Mouse (Mus musculus) cerebellum, postnatal 36 days (tissue): ENCODE results near the gene Tmem210.
"Not testable (repeated sequence)": the region's sequence is repeated elsewhere in the genome, so short reads cannot be mapped to it uniquely, and the experiment has no call there.

Source experiments
- DNase-seq, 2 experiments: peaks; one replicate each; pipeline ENCODE4 v3.0.0; 2021 to 2022; ENCODE audit warnings: mixed read lengths in 2 of 2

Tmem210 gene

DNA sequence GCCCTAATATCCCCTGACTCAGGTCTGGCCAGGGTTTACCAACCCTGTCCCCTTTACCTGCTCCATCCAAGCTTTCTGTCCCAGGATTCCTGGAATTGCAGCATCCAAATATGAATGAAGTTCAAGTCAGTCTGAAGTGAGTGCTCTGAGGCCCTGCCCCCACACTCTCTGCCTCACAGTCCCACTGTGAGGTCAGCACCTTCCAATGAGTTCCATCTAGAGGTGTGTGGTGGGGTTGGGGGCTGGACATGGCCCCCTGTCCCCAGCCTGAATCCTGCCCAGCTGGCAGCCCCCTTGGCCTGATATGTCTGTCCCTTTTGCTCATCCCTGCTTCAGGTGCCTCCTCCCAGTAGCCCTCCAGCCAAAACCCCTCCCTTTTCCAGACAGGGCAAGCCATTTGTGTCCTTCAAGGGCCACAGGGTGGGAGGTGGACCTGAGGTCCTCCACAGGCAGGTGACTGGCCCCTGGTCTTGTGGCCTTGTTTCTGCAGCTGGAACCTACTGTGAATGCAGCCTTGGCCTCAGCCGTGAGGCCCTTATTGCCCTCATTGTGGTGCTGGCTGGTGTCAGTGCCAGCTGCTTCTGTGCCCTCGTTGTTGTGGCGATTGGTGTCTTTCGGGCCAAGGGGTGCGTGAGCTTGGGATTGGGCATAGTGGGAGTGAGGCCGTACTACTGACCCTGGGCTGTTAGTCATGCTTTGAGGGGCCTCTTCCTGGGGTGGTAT is at the start of gene Tmem210:
Tmem210 (plus strand) TSS at position 219 of the 723 bp plus-strand sequence.
- no peak for DNase-seq

GRCm38 (mm10) chr2:25239766-25240165 is 48.2 kb upstream of the Tmem210 start:
- no peak for DNase-seq

- DNase-seq = peak in 1 of 2 experiments; percentile 19
These were observed 47.6 kb upstream of the Tmem210 start for GRCm38 (mm10) chr2:25240310-25240709.

GRCm38 (mm10) chr2:25240723-25241437 is 47.1 kb upstream of the Tmem210 start:
- peak; percentile 72 to 74 for DNase-seq

GRCm38 (mm10) chr2:25241438-25241775 is 46.5 kb upstream of the Tmem210 start:
- no peak for DNase-seq

GRCm38 (mm10) chr2:25242101-25242506 is 45.8 kb upstream of the Tmem210 start, which contains the start of the genes Rnf208 and Cysrt1:
TSS of gene Rnf208 (plus strand) at chr2:25242255.
TSS of gene Cysrt1 (minus strand) at chr2:25242452.
- DNase-seq = peak; percentile 60 to 61

DNA sequence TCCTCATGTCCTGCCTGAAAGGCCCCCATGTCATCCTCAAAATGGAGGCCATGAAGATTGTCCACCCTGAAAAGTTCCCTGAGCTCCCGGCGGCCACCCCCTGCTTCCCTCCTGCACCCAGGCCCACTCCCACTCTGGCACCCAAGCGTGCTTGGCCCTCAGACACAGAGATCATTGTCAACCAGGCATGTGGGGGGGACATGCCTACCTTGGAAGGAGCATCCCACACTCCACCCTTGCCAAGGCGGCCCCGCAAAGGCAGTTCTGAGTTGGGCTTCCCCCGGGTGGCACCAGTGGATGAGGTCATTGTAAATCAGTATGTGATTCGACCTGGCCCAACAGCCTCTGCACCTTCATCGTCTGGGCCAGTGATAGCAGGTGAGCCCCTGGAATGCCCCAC is 44.6 kb upstream of the Tmem210 start:
- DNase-seq = no peak

GRCm38 (mm10) chr2:25244144-25244543 is 43.8 kb upstream of the Tmem210 start:
- DNase-seq = no peak

DNA sequence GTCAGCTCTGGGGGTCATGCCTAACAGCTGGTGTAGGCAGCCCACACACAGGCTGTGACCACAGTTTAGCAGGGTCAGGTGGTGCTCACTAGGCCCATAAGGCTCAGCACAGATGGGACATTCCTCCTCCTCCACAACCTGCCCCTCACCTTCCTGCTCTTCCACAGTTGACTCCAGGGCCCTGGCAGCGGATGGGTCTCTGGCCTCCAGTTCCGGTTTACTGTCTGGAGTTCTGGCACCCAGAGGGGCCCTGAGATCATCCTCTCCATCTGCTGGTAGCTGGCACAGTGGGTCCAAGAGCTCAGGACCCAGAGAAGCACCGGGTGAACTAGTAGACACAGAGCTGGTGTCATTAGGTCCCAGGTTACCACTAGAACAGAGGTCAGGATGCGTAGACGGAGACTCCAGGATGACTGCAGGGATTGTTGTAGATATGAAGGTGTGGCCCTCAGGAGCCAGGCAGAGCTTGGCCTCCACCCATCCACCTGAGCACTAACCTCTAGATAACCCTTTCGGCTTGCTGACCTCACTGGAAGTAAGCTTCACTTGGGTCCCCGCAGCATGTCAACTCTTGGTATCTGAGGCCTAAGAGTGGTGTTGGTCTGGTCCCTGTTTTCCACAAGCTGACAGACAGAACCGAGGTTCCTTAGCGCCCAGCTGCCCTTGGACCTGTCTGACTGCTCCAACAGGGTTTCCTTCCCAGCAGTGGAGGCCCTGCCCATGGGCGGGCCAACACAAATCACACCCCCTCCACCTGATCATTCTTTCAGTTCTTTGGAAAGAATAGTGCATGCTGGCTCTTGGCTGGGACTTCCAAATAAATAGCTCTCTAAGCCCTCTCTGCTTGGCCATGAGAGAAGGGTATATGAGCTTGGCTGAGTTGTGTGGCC is 41.5 kb upstream of the Tmem210 start, which contains the start of gene AL732309.1:
AL732309.1 (minus strand) TSS at position 681 of the 890 bp plus-strand sequence.
- DNase-seq = peak in 1 of 2 experiments; percentile 60

DNA sequence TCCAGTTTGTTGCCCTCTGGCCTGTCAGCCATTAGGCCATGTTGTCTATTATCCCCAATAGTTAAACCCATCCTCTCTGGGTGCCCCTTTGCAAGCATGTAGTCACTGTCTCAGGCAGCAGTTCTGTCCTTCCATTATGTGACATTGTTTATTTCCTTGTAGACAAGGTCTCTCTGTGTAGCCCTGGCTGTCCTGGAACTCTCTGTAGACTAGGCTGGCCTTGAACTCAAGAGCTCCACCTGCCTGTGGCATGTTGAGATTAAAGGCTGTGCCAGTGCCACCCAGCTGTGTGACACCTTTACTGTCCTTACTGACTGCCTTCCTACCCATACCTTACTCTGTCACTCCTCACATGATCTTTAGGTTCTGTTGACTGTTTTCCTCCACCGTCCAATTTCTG is 35.6 kb upstream of the Tmem210 start:
- DNase-seq = no peak

- DNase-seq = peak; percentile 89
These were observed 32.6 kb upstream of the Tmem210 start, which contains the start of gene Tmem203 for GRCm38 (mm10) chr2:25255284-25255779. TSS of gene Tmem203 (plus strand) at chr2:25255439.

GRCm38 (mm10) chr2:25256443-25257109 is 31.4 kb upstream of the Tmem210 start:
- DNase-seq = peak; percentile 49 to 55

- DNase-seq = not testable (repeated sequence)
These were observed 30.7 kb upstream of the Tmem210 start for GRCm38 (mm10) chr2:25257250-25257649.

GRCm38 (mm10) chr2:25258887-25259286 is 29.1 kb upstream of the Tmem210 start:
- no peak for DNase-seq

DNA sequence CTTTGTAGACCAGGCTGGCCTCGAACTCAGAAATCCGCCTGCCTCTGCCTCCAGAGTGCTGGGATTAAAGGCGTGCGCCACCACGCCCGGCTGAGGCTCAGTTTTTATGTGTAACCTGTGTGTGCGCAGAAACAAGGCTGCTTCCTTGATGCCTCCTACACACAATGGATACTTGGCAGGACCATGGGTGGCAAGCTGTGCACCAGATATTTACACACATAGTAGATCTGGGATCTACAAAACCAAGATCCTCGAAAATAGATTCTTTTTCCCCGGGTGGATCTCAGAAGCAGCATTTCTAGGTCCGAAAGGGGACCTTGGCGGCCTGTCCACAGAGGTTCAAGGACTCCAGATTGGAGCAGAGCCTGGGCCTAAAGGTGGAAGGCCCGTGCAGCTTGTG is 26.1 kb upstream of the Tmem210 start:
- DNase-seq = no peak

- DNase-seq = peak; percentile 97 to 98
These were observed 25.6 kb upstream of the Tmem210 start, which contains the start of gene Tprn for GRCm38 (mm10) chr2:25262291-25262767. TSS of gene Tprn (plus strand) at chr2:25262618.

DNA sequence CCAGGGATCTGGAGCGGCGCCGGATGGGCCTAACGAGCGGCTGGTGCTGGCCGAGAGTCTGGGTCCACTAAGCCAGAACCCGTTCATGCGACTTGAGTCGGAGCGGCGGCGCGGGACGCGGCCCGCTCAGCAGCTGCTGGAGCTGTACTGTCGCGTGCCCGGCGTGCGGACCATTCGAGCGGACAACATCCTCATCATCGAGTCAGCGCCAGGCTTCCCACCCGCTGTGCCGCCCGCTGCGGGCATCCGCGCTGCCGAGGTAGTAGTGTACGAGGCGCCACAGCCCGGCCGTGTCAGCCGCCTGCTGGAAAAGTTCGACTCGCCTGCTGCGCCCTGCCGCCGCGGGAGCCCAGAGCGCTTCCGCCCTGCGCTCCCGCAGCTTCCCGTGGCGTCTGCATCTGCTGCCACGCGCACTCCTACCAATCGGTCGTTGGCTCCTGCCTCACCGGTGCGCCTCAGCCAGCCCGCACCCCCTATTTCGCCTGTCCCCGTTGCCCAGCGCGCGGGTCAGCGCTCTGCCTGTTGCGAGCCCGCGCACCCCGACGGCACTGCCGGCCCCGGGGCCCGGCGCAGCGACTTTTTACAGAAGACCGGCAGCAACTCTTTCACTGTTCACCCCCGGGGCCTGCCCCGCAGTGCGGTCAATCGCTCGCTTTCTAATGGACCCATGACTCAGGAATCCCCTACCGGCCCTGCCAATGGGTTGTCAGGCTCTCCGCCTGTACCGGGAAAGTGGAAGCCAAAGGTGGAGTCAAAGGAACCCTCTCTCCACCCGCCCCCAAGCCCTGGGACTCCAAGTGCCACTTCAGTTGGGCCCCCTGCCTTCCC is 24.9 kb upstream of the Tmem210 start:
- DNase-seq = peak in 1 of 2 experiments; percentile 79

- DNase-seq = no peak
These were observed 24.2 kb upstream of the Tmem210 start for GRCm38 (mm10) chr2:25263623-25264285.

DNA sequence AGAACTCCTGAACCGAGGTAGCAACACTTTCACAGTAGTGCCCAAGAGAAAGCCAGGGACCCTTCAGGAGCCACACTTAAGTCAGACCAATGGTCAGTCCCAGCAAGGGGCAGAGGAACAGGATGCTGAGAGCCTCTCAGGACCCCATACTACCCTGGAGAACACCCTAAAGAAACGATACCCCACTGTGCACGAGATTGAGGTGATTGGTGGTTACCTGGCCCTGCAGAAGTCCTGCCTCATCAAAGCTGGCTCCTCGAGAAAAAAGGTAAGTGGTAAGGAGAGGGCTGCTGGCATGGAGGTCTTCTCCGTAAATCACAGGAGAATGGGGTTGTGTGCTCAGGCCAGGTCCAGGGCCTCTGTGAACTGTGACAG is 23.7 kb upstream of the Tmem210 start:
- peak in 1 of 2 experiments; percentile 37 for DNase-seq

DNA sequence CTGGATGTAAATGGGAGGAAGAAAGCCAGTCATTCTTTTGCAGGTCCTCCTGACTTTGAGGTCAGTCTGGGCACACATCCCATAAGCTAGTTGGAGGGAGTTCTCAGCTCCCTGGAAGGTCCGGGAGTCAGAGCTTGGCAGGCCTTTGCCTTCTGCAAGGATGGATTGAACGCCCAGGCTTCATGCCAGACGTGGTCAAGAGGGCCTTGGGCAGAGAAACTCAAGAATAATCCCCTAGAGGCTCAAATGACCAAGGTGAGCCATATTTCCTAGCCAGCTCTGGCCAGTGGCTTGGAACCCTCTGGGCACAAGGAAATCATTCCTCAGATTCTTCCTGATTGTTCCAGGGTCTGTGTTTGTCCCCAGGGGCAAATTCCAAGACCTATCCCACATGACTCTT is 23.1 kb upstream of the Tmem210 start:
- DNase-seq = peak; percentile 86 to 89
